Mouse (Mus musculus): ENCODE results near the gene Ptafr. TPM values are rescaled to one million over a fixed set of nuclear protein-coding genes. Genes with fewer than 3 reads are reported as not detected.
A peak's percentile ranks its signal among the peaks of the same experiment; 100 is the strongest.

Ptafr gene
- polyA plus RNA-seq, 1 experiment, result not detected

DNA sequence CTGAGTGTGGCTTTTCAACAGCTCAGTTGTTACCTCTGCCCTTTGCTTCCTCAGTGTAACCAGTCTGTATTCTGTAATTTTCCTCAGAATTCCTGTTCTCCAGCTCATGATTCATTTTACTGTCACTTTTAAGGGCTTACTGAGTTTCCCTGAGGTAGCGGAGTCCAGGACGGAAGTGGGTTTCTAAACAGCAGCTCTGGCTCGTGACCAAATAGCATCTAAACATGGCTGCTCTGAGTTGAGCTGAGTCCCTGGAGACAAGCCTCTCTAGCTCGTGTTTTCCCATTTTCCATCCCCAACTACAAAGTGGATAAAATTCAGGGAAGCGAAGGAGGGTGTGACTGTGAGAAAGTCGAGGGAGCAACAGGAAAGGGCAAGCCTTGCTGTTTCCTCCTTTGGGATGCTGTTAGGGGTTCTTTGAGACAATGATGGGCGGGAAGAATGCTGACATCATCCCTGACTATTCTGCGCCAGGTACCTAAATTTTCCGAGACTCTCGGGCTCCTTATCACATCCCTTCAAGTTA lies 55.0 kb downstream of the Ptafr start:
- Histone ChIP-seq H3K27me3 (ENCODE audit: control insufficient read depth, insufficient read depth, insufficient read length) (no peaks in the 10 kb centered on the region), H3ac (ENCODE audit: control insufficient read depth, insufficient read length) (no peak overlapping the region), H3K4me2 (ENCODE audit: low read depth) (peak overlapping the region; percentile 72), H3K79me2 (ENCODE audit: control insufficient read depth, insufficient read depth) (no peaks in the 10 kb centered on the region), H3K4me3 (no peak overlapping the region), H3K36me3 (ENCODE audit: control insufficient read depth, insufficient read depth) (no peaks in the 10 kb centered on the region)
- no peak for TF ChIP-seq MYOG (IDR thresholded peaks at IDR 0.05; ENCODE audit: control insufficient read depth in 1 of 3, insufficient read depth in 1 of 3, insufficient read length in 2 of 3, low read depth in 2 of 3)
- no peak for TF ChIP-seq MAX (IDR thresholded peaks at IDR 0.05; ENCODE audit: low read depth)
- TF ChIP-seq SRF (IDR thresholded peaks at IDR 0.05; ENCODE audit: control insufficient read depth, insufficient read length, low read depth), result no peak
- no peak for TF ChIP-seq POLR2AphosphoS2 (IDR thresholded peaks at IDR 0.05; ENCODE audit: insufficient read length, low read depth)
- no peak for TF ChIP-seq REST (IDR thresholded peaks at IDR 0.05; ENCODE audit: insufficient read depth, insufficient read length)
- no peak for TF ChIP-seq POLR2A (IDR thresholded peaks at IDR 0.05; ENCODE audit: insufficient read length, low read depth)
- no peak for TF ChIP-seq TCF12 (IDR thresholded peaks at IDR 0.05; ENCODE audit: insufficient read depth, poor library complexity, severe bottlenecking)
- TF ChIP-seq E2F4 (IDR thresholded peaks at IDR 0.05; ENCODE audit: insufficient read depth), result no peak
- no peak for TF ChIP-seq MYOD1 (IDR thresholded peaks at IDR 0.05; ENCODE audit: control insufficient read depth in 1 of 3, insufficient read length in 2 of 3, low read depth in 2 of 3)
- TF ChIP-seq CEBPB (IDR thresholded peaks at IDR 0.05; ENCODE audit: insufficient read depth, poor library complexity, severe bottlenecking), result no peak
- TF ChIP-seq USF1 (IDR thresholded peaks at IDR 0.05; ENCODE audit: low read depth), result no peak
- TF ChIP-seq TCF3 (IDR thresholded peaks at IDR 0.05; ENCODE audit: insufficient read length, low read depth), result no peak

DNA sequence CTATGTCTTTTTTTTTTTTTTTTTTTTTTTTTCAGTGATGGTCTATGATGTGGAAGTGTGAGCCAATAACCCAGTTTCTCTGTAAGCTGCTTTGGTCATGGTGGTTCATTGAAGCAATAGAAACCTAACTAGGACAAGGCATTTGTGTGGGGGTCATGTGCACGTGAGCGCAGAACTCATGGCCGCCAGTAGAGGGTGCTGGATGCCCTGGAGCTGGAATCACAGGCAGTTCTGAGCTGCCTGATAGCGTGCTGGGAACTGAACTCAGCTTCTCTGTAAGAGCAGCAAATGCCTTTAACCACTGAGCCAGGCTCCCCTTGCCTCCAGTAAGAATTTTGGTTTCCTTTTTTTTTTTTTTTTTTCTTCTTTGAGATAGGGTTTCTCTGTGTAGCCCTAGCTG lies 56.3 kb downstream of the Ptafr start:
- Histone ChIP-seq H3K36me3 (ENCODE audit: control insufficient read depth, insufficient read depth) (no peaks in the 10 kb centered on the region), H3ac (ENCODE audit: control insufficient read depth, insufficient read length) (no peak overlapping the region), H3K4me3 (no peak overlapping the region), H3K27me3 (ENCODE audit: control insufficient read depth, insufficient read depth, insufficient read length) (no peaks in the 10 kb centered on the region), H3K79me2 (ENCODE audit: control insufficient read depth, insufficient read depth) (no peaks in the 10 kb centered on the region), H3K4me2 (ENCODE audit: low read depth) (no peak overlapping the region)
- TF ChIP-seq POLR2A (IDR thresholded peaks at IDR 0.05; ENCODE audit: insufficient read length, low read depth) (no peak), CEBPB (IDR thresholded peaks at IDR 0.05; ENCODE audit: insufficient read depth, poor library complexity, severe bottlenecking) (no peak), TCF12 (IDR thresholded peaks at IDR 0.05; ENCODE audit: insufficient read depth, poor library complexity, severe bottlenecking) (no peak), MYOD1 (IDR thresholded peaks at IDR 0.05; ENCODE audit: control insufficient read depth in 1 of 3, insufficient read length in 2 of 3, low read depth in 2 of 3) (no peak), REST (IDR thresholded peaks at IDR 0.05; ENCODE audit: insufficient read depth, insufficient read length) (no peak), SRF (IDR thresholded peaks at IDR 0.05; ENCODE audit: control insufficient read depth, insufficient read length, low read depth) (no peak), MYOG (IDR thresholded peaks at IDR 0.05; ENCODE audit: control insufficient read depth in 1 of 3, insufficient read depth in 1 of 3, insufficient read length in 2 of 3, low read depth in 2 of 3) (no peak), TCF3 (IDR thresholded peaks at IDR 0.05; ENCODE audit: insufficient read length, low read depth) (no peak), USF1 (IDR thresholded peaks at IDR 0.05; ENCODE audit: low read depth) (no peak), POLR2AphosphoS2 (IDR thresholded peaks at IDR 0.05; ENCODE audit: insufficient read length, low read depth) (no peak), MAX (IDR thresholded peaks at IDR 0.05; ENCODE audit: low read depth) (no peak), E2F4 (IDR thresholded peaks at IDR 0.05; ENCODE audit: insufficient read depth) (no peak)

DNA sequence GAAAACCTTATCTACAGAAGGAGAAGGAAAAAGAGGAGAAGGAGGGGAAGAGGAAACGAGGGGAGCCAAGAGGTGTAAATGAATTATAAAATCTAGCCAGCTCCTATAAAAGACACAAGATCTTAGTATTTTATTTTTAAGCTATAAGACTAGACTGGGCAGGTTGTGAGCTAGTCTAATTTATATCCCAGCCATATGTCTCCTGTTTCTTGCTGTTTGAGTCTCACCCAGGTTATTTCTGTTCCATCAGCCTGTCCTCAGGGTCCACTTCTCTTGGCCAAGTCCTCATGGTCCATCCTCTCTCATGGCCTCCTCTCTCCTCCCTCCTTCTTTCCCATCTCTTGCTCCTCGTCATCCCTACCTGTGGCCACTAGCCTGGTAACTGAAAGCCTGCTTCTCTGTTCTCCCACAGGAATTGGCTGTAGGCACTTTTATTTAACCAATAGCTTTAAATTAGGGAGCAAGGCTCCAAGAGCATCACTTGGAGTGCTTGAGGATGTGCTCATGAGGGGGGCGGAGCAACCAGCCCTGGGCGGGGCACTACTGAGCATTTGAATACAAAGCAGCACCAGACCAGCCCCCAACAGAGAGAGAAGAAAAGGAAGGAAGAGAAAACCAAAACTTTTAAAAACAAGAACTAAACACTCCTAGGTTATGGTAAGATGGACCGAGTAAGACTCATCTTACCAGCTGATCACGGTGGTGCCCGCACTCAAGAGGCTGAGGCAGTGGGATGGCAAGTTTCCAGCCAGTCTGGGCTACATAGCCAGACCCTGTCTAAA lies 57.6 kb downstream of the Ptafr start:
- Histone ChIP-seq H3K4me3 (no peak overlapping the region), H3K36me3 (ENCODE audit: control insufficient read depth, insufficient read depth) (no peaks in the 10 kb centered on the region), H3K4me2 (ENCODE audit: low read depth) (no peak overlapping the region), H3K79me2 (ENCODE audit: control insufficient read depth, insufficient read depth) (no peaks in the 10 kb centered on the region), H3K27me3 (ENCODE audit: control insufficient read depth, insufficient read depth, insufficient read length) (no peaks in the 10 kb centered on the region), H3ac (ENCODE audit: control insufficient read depth, insufficient read length) (no peak overlapping the region)
- TF ChIP-seq E2F4 (IDR thresholded peaks at IDR 0.05; ENCODE audit: insufficient read depth), result no peak
- TF ChIP-seq TCF3 (IDR thresholded peaks at IDR 0.05; ENCODE audit: insufficient read length, low read depth), result no peak
- no peak for TF ChIP-seq MYOD1 (IDR thresholded peaks at IDR 0.05; ENCODE audit: control insufficient read depth in 1 of 3, insufficient read length in 2 of 3, low read depth in 2 of 3)

DNA sequence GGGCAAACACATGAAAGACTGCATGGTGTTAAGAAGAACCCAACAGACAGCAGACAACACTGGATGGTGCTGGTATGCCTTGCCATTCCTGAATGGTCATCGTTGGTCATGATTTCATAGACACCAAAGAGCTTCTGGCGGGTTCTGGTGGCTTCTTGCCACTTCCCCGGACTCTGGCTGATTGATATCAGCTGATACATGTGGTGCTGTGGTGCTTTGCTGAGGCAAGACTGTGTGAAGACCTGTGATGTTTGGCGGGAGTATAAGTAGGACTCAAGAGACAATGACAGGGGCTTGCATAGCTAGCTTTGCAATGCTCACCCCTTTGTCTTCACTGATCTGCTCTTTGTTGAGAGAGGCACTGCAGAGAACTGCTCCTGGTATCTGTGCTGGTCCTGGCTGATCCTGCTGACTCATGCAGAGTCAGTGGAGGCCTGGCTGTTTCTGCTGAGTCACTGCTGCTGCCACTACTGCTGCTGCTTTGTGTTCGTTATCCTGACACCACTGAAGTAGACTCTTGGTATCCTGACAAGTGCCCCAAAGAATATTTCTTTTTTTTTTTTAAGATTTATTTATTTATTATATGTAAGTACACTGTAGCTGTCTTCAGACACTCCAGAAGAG lies 60.3 kb downstream of the Ptafr start:
- Histone ChIP-seq H3K4me3 (no peak overlapping the region), H3K36me3 (ENCODE audit: control insufficient read depth, insufficient read depth) (no peaks in the 10 kb centered on the region), H3ac (ENCODE audit: control insufficient read depth, insufficient read length) (no peak overlapping the region), H3K79me2 (ENCODE audit: control insufficient read depth, insufficient read depth) (no peaks in the 10 kb centered on the region), H3K4me2 (ENCODE audit: low read depth) (no peak overlapping the region), H3K27me3 (ENCODE audit: control insufficient read depth, insufficient read depth, insufficient read length) (no peaks in the 10 kb centered on the region)
- TF ChIP-seq POLR2AphosphoS2 (IDR thresholded peaks at IDR 0.05; ENCODE audit: insufficient read length, low read depth) (no peak), CEBPB (IDR thresholded peaks at IDR 0.05; ENCODE audit: insufficient read depth, poor library complexity, severe bottlenecking) (no peak)

DNA sequence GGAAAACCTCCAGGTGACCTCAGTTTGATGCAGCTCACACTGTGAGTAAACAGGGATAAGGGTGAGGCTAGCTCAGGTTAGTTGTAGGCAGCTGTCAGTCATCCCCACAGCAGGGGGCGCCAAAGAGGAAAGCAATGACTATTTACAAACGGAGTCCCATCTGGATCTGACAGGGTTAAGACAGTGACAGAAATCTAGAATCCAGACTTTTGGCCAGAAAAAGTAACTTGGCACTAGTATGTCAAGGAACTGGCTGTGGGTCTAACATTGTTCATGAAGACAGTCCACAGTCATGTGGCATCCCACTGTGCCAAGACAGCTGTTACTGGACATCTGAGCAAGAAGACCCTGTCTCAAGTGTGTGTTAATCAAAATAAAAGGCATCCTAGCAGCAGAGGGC lies 65.0 kb downstream of the Ptafr start:
- Histone ChIP-seq H3K27me3 (ENCODE audit: control insufficient read depth, insufficient read depth, insufficient read length) (no peaks in the 10 kb centered on the region), H3K4me3 (no peak overlapping the region), H3K4me2 (ENCODE audit: low read depth) (no peak overlapping the region), H3ac (ENCODE audit: control insufficient read depth, insufficient read length) (no peak overlapping the region), H3K79me2 (ENCODE audit: control insufficient read depth, insufficient read depth) (no peaks in the 10 kb centered on the region), H3K36me3 (ENCODE audit: control insufficient read depth, insufficient read depth) (no peaks in the 10 kb centered on the region)
- TF ChIP-seq MYOD1 (IDR thresholded peaks at IDR 0.05; ENCODE audit: control insufficient read depth in 1 of 3, insufficient read length in 2 of 3, low read depth in 2 of 3), result peak in 2 of 3 experiments; percentile 20 to 54
- TF ChIP-seq TCF3 (IDR thresholded peaks at IDR 0.05; ENCODE audit: insufficient read length, low read depth), result no peak

Other genes starting within 250 kb of the Ptafr start
- gene Trnau1ap, start 234.5 kb upstream of the Ptafr start, polyA plus RNA-seq (2012; fragmentation: generic; extraction: Trizol), result 51.6 TPM
- 33.2 TPM for gene Rcc1, start 210.5 kb upstream of the Ptafr start, polyA plus RNA-seq (2012; fragmentation: generic; extraction: Trizol)
- 15.8 TPM for gene Phactr4, start 141.6 kb upstream of the Ptafr start, polyA plus RNA-seq (2012; fragmentation: generic; extraction: Trizol)
- gene Med18, start 100.1 kb upstream of the Ptafr start, polyA plus RNA-seq (2012; fragmentation: generic; extraction: Trizol), result 5.3 TPM
- gene Sesn2, start 53.6 kb upstream of the Ptafr start, polyA plus RNA-seq (2012; fragmentation: generic; extraction: Trizol), result 71.5 TPM
- 477 TPM for gene Atpif1, start 30.4 kb upstream of the Ptafr start, polyA plus RNA-seq (2012; fragmentation: generic; extraction: Trizol)
- 95.1 TPM for gene Dnajc8, start 28.5 kb upstream of the Ptafr start, polyA plus RNA-seq (2012; fragmentation: generic; extraction: Trizol)
- gene Eya3, start 74.9 kb downstream of the Ptafr start, polyA plus RNA-seq (2012; fragmentation: generic; extraction: Trizol), result 22.2 TPM
- 4.7 TPM for gene Xkr8, start 168.5 kb downstream of the Ptafr start, polyA plus RNA-seq (2012; fragmentation: generic; extraction: Trizol)
- gene Smpdl3b, start 193.2 kb downstream of the Ptafr start, polyA plus RNA-seq (2012; fragmentation: generic; extraction: Trizol), result 18.0 TPM
- gene Rpa2, start 204.3 kb downstream of the Ptafr start, polyA plus RNA-seq (2012; fragmentation: generic; extraction: Trizol), result 13.9 TPM
- not detected for gene Themis2, start 232.3 kb downstream of the Ptafr start, polyA plus RNA-seq (2012; fragmentation: generic; extraction: Trizol)